Mouse (Mus musculus): Measurements from ENCODE around the gene Cetn3. TPM values are rescaled to one million over a fixed set of nuclear protein-coding genes. Genes with fewer than 3 reads are reported as not detected.

Gene Cetn3
- polyA plus RNA-seq (2012; rRNA removed): 0.52 and 1.2 TPM in 2 replicates

DNA sequence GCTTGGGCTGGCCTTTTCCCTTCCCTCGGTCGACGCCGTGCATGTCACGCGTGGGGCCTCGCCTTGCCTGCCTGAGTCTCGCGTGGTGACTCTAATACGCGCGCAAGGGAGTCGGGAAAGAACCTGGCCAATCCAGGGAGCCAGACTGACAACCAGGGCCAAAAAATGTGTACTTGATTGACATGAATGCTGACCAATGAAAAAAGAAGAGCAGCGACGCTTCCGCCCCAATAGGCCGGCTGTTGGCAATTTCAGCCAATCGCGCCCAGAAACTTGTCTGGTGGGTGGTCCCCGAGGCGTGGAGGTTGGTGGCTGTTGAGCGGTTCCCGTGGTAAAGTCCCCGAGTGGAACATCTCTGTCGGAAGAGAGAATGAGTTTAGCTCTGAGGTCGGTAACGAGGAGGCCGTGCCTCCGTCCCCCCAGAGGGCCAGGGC, at the start of gene Cetn3:
TSS of gene Cetn3 (plus strand) at position 107 of the 434 bp plus-strand sequence.

Other genes starting within 250 kb of the Cetn3 start
- 0.19 and 0.36 TPM in 2 replicates for gene Adgrv1, start 149.9 kb upstream of the Cetn3 start, polyA plus RNA-seq (2012; rRNA removed)
- 5.6 and 9.5 TPM in 2 replicates for gene Lysmd3, start 125.4 kb upstream of the Cetn3 start, polyA plus RNA-seq (2012; rRNA removed)
- 0.74 and 2.7 TPM in 2 replicates for gene Polr3g, start 72.1 kb upstream of the Cetn3 start, polyA plus RNA-seq (2012; rRNA removed)
- gene Mblac2, start 71.7 kb upstream of the Cetn3 start, polyA plus RNA-seq (2012; rRNA removed): 1.7 and 2.0 TPM in 2 replicates

Data from colon, adult 2 months (tissue).